Mouse (Mus musculus) lung, postnatal 0 days (tissue): ENCODE data around the gene Med1. TPM values are rescaled to one million over a fixed set of nuclear protein-coding genes. Genes with fewer than 3 reads are reported as not detected.

ENCODE experiments used
- ATAC-seq: fragments of 200-750 bp; cut with Nextera tagmentation; 2 replicates; pipeline ENCODE4 v1.8.0; 2017; ENCODE audit warnings: moderate library complexity
- DNase-seq: peaks from one replicate; pipeline ENCODE4 v3.0.0-alpha.2; 2016; ENCODE audit warnings: low spot score
- H3K27ac ChIP-seq: fragments of 300-500 bp; sonication (generic); 2 replicates; pipeline ENCODE4 v1.5.1; 2014; ENCODE audit warnings: antibody characterized with exemption, mild to moderate bottlenecking, low read length, mixed read lengths
- H3K27me3 ChIP-seq: fragments of 300-500 bp; sonication (generic); replicated peaks from 2 replicates; pipeline ENCODE4 v1.6.1; 2014; ENCODE audit warnings: low read length, mixed read lengths; ENCODE audit not compliant: insufficient read depth
- H3K36me3 ChIP-seq: fragments of 300-500 bp; sonication (generic); 2 replicates; pipeline ENCODE4 v1.6.1; 2014; ENCODE audit warnings: low read length, mixed read lengths; ENCODE audit not compliant: insufficient read depth
- H3K4me1 ChIP-seq: fragments of 300-500 bp; sonication (generic); 2 replicates; pipeline ENCODE4 v1.6.1; 2014; ENCODE audit warnings: antibody characterized with exemption, low read depth, low read length, mixed read lengths; ENCODE audit not compliant: insufficient read depth
- H3K4me2 ChIP-seq: fragments of 300-500 bp; sonication (generic); replicated peaks from 2 replicates; pipeline ENCODE4 v1.6.1; 2014; ENCODE audit warnings: low read depth, mild to moderate bottlenecking, low read length, moderate library complexity, mixed read lengths
- H3K4me3 ChIP-seq: fragments of 300-500 bp; sonication (generic); 2 replicates; pipeline ENCODE4 v1.5.1; 2014; ENCODE audit warnings: low read depth, low read length
- H3K9ac ChIP-seq: fragments of 300-500 bp; sonication (generic); replicated peaks from 2 replicates; pipeline ENCODE4 v1.6.1; 2014; ENCODE audit warnings: low read depth, mild to moderate bottlenecking
- H3K9me3 ChIP-seq: fragments of 300-500 bp; sonication (generic); 2 replicates; pipeline ENCODE4 v1.6.1; 2016; ENCODE audit warnings: low read length, mixed read lengths
- CTCF ChIP-seq: IDR thresholded peaks from 2 replicates; pipeline ENCODE4 v1.5.1; 2016; ENCODE audit warnings: antibody characterized with exemption, mild to moderate bottlenecking
- EP300 ChIP-seq: IDR thresholded peaks from 2 replicates; pipeline ENCODE4 v1.6.1; 2016; ENCODE audit warnings: antibody characterized with exemption, mild to moderate bottlenecking, control low read depth
- WGBS: fragments of 180-500 bp; shearing (Covaris S2); extraction: QIAGEN DNeasy Blood & Tissue Kit; methylation state at CpG from one replicate; pipeline ENCODE4 v1.1.7; 2014; 5-methylcytosine and 5-hydroxymethylcytosine counted together
- polyA plus RNA-seq: library from polyadenylated mRNA; unstranded; fragments of >200 nt; fragmentation: Nextera tagmentation; extraction: Ambion mirVana; gene quantifications from 2 replicates; pipeline ENCODE4 v1.2.1, GENCODE M21; 2015

The Med1 gene
- polyA plus RNA-seq, 1 experiment from 2014 or later: 32.2 TPM

- DNase-seq (no peak), ATAC-seq (no peak)
- Histone ChIP-seq H3K27ac (no peak overlapping the region), H3K4me3 (peak overlapping the region; percentile 14; the same call in 1 of the 2 replicates), H3K9ac (no peak overlapping the region), H3K9me3 (no peaks in the 10 kb centered on the region), H3K36me3 (peaks cover 4% of the 10 kb centered on the region; the same call in 1 of the 2 replicates), H3K4me2 (peak overlapping the region; percentile 28; the same call in 1 of the 2 replicates), H3K4me1 (no peaks in the 10 kb centered on the region), H3K27me3 (no peaks in the 10 kb centered on the region)
- TF ChIP-seq CTCF (no peak), EP300 (no peak)
These were observed 12.4 kb upstream of the Med1 start for GRCm38 (mm10) chr11:98205463-98205862.

GRCm38 (mm10) chr11:98203931-98204421 is 10.9 kb upstream of the Med1 start:
- peak overlapping the region; percentile 86 for H3K4me2 ChIP-seq
- peak; percentile 49 for DNase-seq
- TF ChIP-seq EP300 (no peak), CTCF (no peak)
- H3K4me1 ChIP-seq: no peaks in the 10 kb centered on the region
- no peak for ATAC-seq
- H3K9me3 ChIP-seq: no peaks in the 10 kb centered on the region
- peak overlapping the region; percentile 100 for H3K27ac ChIP-seq
- no peaks in the 10 kb centered on the region for H3K27me3 ChIP-seq
- peak overlapping the region; percentile 100 for H3K9ac ChIP-seq
- under 1% methylated on average over 16 of the region's 16 CpGs for WGBS
- H3K4me3 ChIP-seq: peak overlapping the region; percentile 98
- no peaks in the 10 kb centered on the region for H3K36me3 ChIP-seq

- Histone ChIP-seq H3K9ac (peak overlapping the region; percentile 100), H3K9me3 (no peaks in the 10 kb centered on the region), H3K4me1 (no peaks in the 10 kb centered on the region), H3K4me2 (peak overlapping the region; percentile 86), H3K4me3 (peak overlapping the region; percentile 98), H3K27me3 (no peaks in the 10 kb centered on the region), H3K27ac (peak overlapping the region; percentile 100), H3K36me3 (no peaks in the 10 kb centered on the region)
- ATAC-seq (peak; percentile 32), DNase-seq (no peak)
- TF ChIP-seq CTCF (no peak), EP300 (no peak)
- WGBS: 0% methylated on average over 37 of the region's 37 CpGs
These were observed 10.3 kb upstream of the Med1 start for GRCm38 (mm10) chr11:98203351-98203911.

GRCm38 (mm10) chr11:98202641-98203350 is 9.7 kb upstream of the Med1 start, which contains the start of gene Cdk12:
Gene Cdk12 (plus strand): TSS chr11:98203059.
- Histone ChIP-seq H3K4me2 (peak within 1 kb of the TSS; percentile 86), H3K9me3 (no peaks in the 10 kb centered on the region), H3K27ac (peak within 1 kb of the TSS; percentile 100), H3K4me3 (peak within 1 kb of the TSS; percentile 98), H3K9ac (peak within 1 kb of the TSS; percentile 100), H3K4me1 (no peaks in the 10 kb centered on the region), H3K27me3 (no peaks in the 10 kb centered on the region), H3K36me3 (no peaks in the 10 kb centered on the region)
- no peak for TF ChIP-seq CTCF
- TF ChIP-seq EP300: peak; percentile 100
- 0% methylated on average over 41 of the region's 63 CpGs for WGBS
- peak; percentile 99 for DNase-seq
- ATAC-seq: peak; percentile 93

- H3K27ac ChIP-seq: peak overlapping the region; percentile 100
- H3K9me3 ChIP-seq: no peaks in the 10 kb centered on the region
- WGBS: 1% methylated on average over 27 of the region's 27 CpGs
- DNase-seq: peak; percentile 67
- peak overlapping the region; percentile 64 for H3K4me2 ChIP-seq
- H3K27me3 ChIP-seq: no peaks in the 10 kb centered on the region
- TF ChIP-seq CTCF: no peak
- no peak for TF ChIP-seq EP300
- H3K9ac ChIP-seq: peak overlapping the region; percentile 58
- no peaks in the 10 kb centered on the region for H3K36me3 ChIP-seq
- H3K4me1 ChIP-seq: no peaks in the 10 kb centered on the region
- peak; percentile 16; the same call in 1 of the 2 replicates for ATAC-seq
- H3K4me3 ChIP-seq: peak overlapping the region; percentile 98
These were observed 8.9 kb upstream of the Med1 start for GRCm38 (mm10) chr11:98201791-98202640.

- H3K27ac ChIP-seq: peak overlapping the region; percentile 21; the same call in 1 of the 2 replicates
- WGBS: 67% methylated on average over 5 of the region's 5 CpGs
- TF ChIP-seq CTCF (no peak), EP300 (no peak)
- no peaks in the 10 kb centered on the region for H3K9me3 ChIP-seq
- DNase-seq: peak; percentile 6
- H3K4me2 ChIP-seq: no peak overlapping the region
- H3K27me3 ChIP-seq: no peaks in the 10 kb centered on the region
- peaks cover 5% of the 10 kb centered on the region; the same call in 1 of the 2 replicates for H3K36me3 ChIP-seq
- no peak overlapping the region for H3K9ac ChIP-seq
- no peak for ATAC-seq
- H3K4me3 ChIP-seq: no peak overlapping the region
- H3K4me1 ChIP-seq: no peaks in the 10 kb centered on the region
These were observed 2.3 kb downstream of the Med1 start for GRCm38 (mm10) chr11:98190820-98191219.
